Mouse (Mus musculus): ENCODE results near the gene Crmp1.

DNA sequence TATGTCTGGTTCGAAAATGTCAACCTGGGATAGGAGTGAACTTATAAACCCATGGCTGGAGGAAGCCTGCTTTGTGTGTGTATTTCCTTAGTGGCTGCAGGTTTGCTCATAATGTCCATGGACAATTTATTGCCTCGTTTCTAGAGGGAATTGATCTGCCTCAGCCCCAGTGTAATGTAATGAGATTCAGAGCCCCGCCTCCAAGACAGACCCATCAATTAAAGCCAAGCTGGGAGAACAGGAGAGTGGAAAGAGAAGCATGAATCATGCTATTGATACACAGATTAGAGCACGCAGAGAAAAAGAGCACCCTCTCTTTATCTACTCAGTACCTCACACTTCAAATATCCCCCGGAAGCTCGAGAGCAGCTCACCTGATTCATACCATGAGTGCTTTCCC is 20.2 kb upstream of the Crmp1 start:
- no peak for TF ChIP-seq CTCF (IDR thresholded peaks at IDR 0.05; ENCODE audit: low read depth)
- no peak for TF ChIP-seq EP300 (IDR thresholded peaks at IDR 0.05; ENCODE audit: low read depth)
